Mouse (Mus musculus): ENCODE results near the gene Me3.
"Not testable (repeated sequence)": the region's sequence is repeated elsewhere in the genome, so short reads cannot be mapped to it uniquely, and the experiment has no call there.

The Me3 gene

GRCm38 (mm10) chr7:89731115-89731514 is 98.9 kb downstream of the Me3 start:
- not testable (repeated sequence) for DNase-seq

- DNase-seq, result no peak
These were observed 116.2 kb downstream of the Me3 start for GRCm38 (mm10) chr7:89748415-89748814.

- DNase-seq, result no peak
These were observed 117.0 kb downstream of the Me3 start for GRCm38 (mm10) chr7:89749183-89749582.

- no peak for DNase-seq
These were observed 134.7 kb downstream of the Me3 start for GRCm38 (mm10) chr7:89766678-89767508.

GRCm38 (mm10) chr7:89769106-89769896 is 137.1 kb downstream of the Me3 start:
- DNase-seq, result no peak

GRCm38 (mm10) chr7:89770021-89770420 is 137.8 kb downstream of the Me3 start:
- no peak for DNase-seq

- DNase-seq, result no peak
These were observed 140.7 kb downstream of the Me3 start for GRCm38 (mm10) chr7:89772906-89773305.

GRCm38 (mm10) chr7:89773352-89773921 is 141.2 kb downstream of the Me3 start:
- DNase-seq, result no peak

- no peak for DNase-seq
These were observed 141.7 kb downstream of the Me3 start for GRCm38 (mm10) chr7:89773926-89774325.

- DNase-seq, result no peak
These were observed 143.7 kb downstream of the Me3 start for GRCm38 (mm10) chr7:89775848-89776247.

GRCm38 (mm10) chr7:89781391-89781790 is 149.2 kb downstream of the Me3 start:
- DNase-seq, result no peak

GRCm38 (mm10) chr7:89787735-89788134 is 155.5 kb downstream of the Me3 start:
- no peak for DNase-seq

- DNase-seq, result no peak
These were observed 160.4 kb downstream of the Me3 start for GRCm38 (mm10) chr7:89792576-89792975.

GRCm38 (mm10) chr7:89795366-89795765 is 163.2 kb downstream of the Me3 start:
- DNase-seq, result no peak

- no peak for DNase-seq
These were observed 164.2 kb downstream of the Me3 start for GRCm38 (mm10) chr7:89796351-89796801.

- DNase-seq, result no peak
These were observed 166.3 kb downstream of the Me3 start for GRCm38 (mm10) chr7:89798358-89799020.

- no peak for DNase-seq
These were observed 170.3 kb downstream of the Me3 start for GRCm38 (mm10) chr7:89802447-89802846.

- DNase-seq, result no peak
These were observed 171.8 kb downstream of the Me3 start for GRCm38 (mm10) chr7:89803966-89804365.

- no peak for DNase-seq
These were observed 177.2 kb downstream of the Me3 start for GRCm38 (mm10) chr7:89809400-89809799.

GRCm38 (mm10) chr7:89828436-89829065 is 196.4 kb downstream of the Me3 start:
- DNase-seq, result no peak

- no peak for DNase-seq
These were observed 197.0 kb downstream of the Me3 start for GRCm38 (mm10) chr7:89829201-89829600.

- DNase-seq, result no peak
These were observed 201.3 kb downstream of the Me3 start for GRCm38 (mm10) chr7:89833521-89833920.
